Mouse (Mus musculus): Measurements from ENCODE around the gene Agpat3.

DNA sequence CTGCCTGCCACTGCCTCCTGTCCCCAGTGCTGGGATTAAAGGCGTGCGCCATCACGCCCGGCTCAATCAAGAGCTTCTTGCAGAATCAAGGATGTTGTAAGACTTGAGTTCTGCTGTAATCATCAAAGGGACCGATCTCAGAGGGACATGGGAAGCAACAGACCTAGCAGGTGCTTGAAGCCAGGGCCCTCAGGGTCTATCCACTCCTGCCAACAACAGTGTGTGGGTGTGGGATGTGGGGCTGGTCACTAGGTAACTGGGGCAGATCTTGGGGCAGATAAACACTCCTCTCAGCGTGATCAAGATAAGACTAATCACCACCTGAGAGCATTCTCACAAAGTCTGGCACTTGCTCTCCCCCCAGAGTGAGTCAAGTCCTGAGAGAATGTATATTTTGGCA lies 19.5 kb upstream of the Agpat3 start:
- TF ChIP-seq CTCF (IDR thresholded peaks at IDR 0.05; ENCODE audit: borderline replicate concordance, insufficient read depth, low read length) (no peak), POLR2A (IDR thresholded peaks at IDR 0.05; ENCODE audit: low read depth, low read length) (no peak)
